Mouse (Mus musculus) forebrain, embryonic 10.5 days (tissue): Measurements from ENCODE around the gene Bcl9l. TPM values are rescaled to one million over a fixed set of nuclear protein-coding genes. Genes with fewer than 3 reads are reported as not detected.

Source experiments
- DNase-seq: peaks from one replicate; pipeline ENCODE4 v3.0.0-alpha.2; 2017; ENCODE audit warnings: low spot score; ENCODE audit errors: extremely low spot score
- H3K27ac ChIP-seq: fragments of 300-500 bp; sonication (generic); 2 replicates; pipeline ENCODE4 v1.5.1; 2016; ENCODE audit warnings: mild to moderate bottlenecking
- H3K27me3 ChIP-seq: fragments of 300-500 bp; sonication (generic); 2 replicates; pipeline ENCODE4 v1.6.1; 2016; ENCODE audit warnings: mild to moderate bottlenecking; ENCODE audit not compliant: poor library complexity, severe bottlenecking
- H3K36me3 ChIP-seq: fragments of 300-500 bp; sonication (generic); replicated peaks from 2 replicates; pipeline ENCODE4 v1.6.1; 2016; ENCODE audit warnings: mild to moderate bottlenecking, moderate library complexity
- H3K4me1 ChIP-seq: fragments of 300-500 bp; sonication (generic); 2 replicates; pipeline ENCODE4 v1.6.1; 2016
- H3K4me3 ChIP-seq: fragments of 300-500 bp; sonication (generic); 2 replicates; pipeline ENCODE4 v1.5.1; 2016; ENCODE audit warnings: mild to moderate bottlenecking, moderate library complexity
- H3K9me3 ChIP-seq: fragments of 300-500 bp; sonication (generic); 2 replicates; pipeline ENCODE4 v1.6.1; 2016; ENCODE audit warnings: mild to moderate bottlenecking, moderate library complexity
- WGBS: fragments of 180-500 bp; shearing (Covaris S2); methylation state at CpG from one replicate; pipeline ENCODE4 v1.1.7; 2016; 5-methylcytosine and 5-hydroxymethylcytosine counted together
- polyA plus RNA-seq: library from polyadenylated mRNA; unstranded; fragments of >200 nt; fragmentation: Nextera tagmentation; extraction: Ambion mirVana; gene quantifications from 2 replicates; pipeline ENCODE4 v1.2.1, GENCODE M21; 2016

The Bcl9l gene
- polyA plus RNA-seq, 1 experiment from 2014 or later: 5.0 TPM

- Histone ChIP-seq H3K36me3 (no peaks in the 10 kb centered on the region), H3K4me3 (no peak overlapping the region), H3K27me3 (no peaks in the 10 kb centered on the region), H3K27ac (no peak overlapping the region), H3K4me1 (no peaks in the 10 kb centered on the region), H3K9me3 (peaks cover 3% of the 10 kb centered on the region; the same call in 1 of the 2 replicates)
- DNase-seq: no peak
- WGBS: 80% methylated on average over 9 of the region's 9 CpGs
Measured at GRCm38 (mm10) chr9:44526337-44527112, 43.9 kb downstream of the Bcl9l start.

- peaks cover 4% of the 10 kb centered on the region; the same call in 1 of the 2 replicates for H3K9me3 ChIP-seq
- no peak overlapping the region for H3K4me3 ChIP-seq
- no peaks in the 10 kb centered on the region for H3K4me1 ChIP-seq
- no peaks in the 10 kb centered on the region for H3K27me3 ChIP-seq
- no peaks in the 10 kb centered on the region for H3K36me3 ChIP-seq
- WGBS: 88% methylated on average over 8 of the region's 8 CpGs
- H3K27ac ChIP-seq: no peak overlapping the region
- DNase-seq: no peak
Measured at GRCm38 (mm10) chr9:44528340-44528739, 45.7 kb downstream of the Bcl9l start.

- H3K4me3 ChIP-seq: no peak overlapping the region
- 87% methylated on average over 6 of the region's 6 CpGs for whole genome bisulfite sequencing
- no peaks in the 10 kb centered on the region for H3K36me3 ChIP-seq
- H3K9me3 ChIP-seq: peaks cover 4% of the 10 kb centered on the region; the same call in 1 of the 2 replicates
- no peak for DNase-seq
- peaks cover 11% of the 10 kb centered on the region for H3K4me1 ChIP-seq
- H3K27ac ChIP-seq: no peak overlapping the region
- no peaks in the 10 kb centered on the region for H3K27me3 ChIP-seq
Measured at GRCm38 (mm10) chr9:44532991-44533580, 50.5 kb downstream of the Bcl9l start.

- Histone ChIP-seq H3K27me3 (no peaks in the 10 kb centered on the region), H3K27ac (peak overlapping the region; percentile 40), H3K4me3 (no peak overlapping the region), H3K9me3 (no peaks in the 10 kb centered on the region), H3K36me3 (no peaks in the 10 kb centered on the region), H3K4me1 (peaks cover 26% of the 10 kb centered on the region)
- no peak for DNase-seq
- 80% methylated on average over 19 of the region's 19 CpGs for WGBS
Measured at GRCm38 (mm10) chr9:44537625-44538301, 55.1 kb downstream of the Bcl9l start.

- Histone ChIP-seq H3K4me3 (no peak overlapping the region), H3K27ac (peak overlapping the region; percentile 49; the same call in 1 of the 2 replicates), H3K9me3 (no peaks in the 10 kb centered on the region), H3K4me1 (peaks cover 26% of the 10 kb centered on the region), H3K27me3 (no peaks in the 10 kb centered on the region), H3K36me3 (no peaks in the 10 kb centered on the region)
- DNase-seq: no peak
- WGBS: 55% methylated on average over 2 of the region's 2 CpGs
Measured at GRCm38 (mm10) chr9:44539816-44540421, 57.3 kb downstream of the Bcl9l start.

- Histone ChIP-seq H3K4me1 (peaks cover 26% of the 10 kb centered on the region), H3K27me3 (no peaks in the 10 kb centered on the region), H3K27ac (no peak overlapping the region), H3K4me3 (no peak overlapping the region), H3K9me3 (no peaks in the 10 kb centered on the region), H3K36me3 (no peaks in the 10 kb centered on the region)
- no peak for DNase-seq
- WGBS: 88% methylated on average over 3 of the region's 3 CpGs
Measured at GRCm38 (mm10) chr9:44540676-44541075, 58.1 kb downstream of the Bcl9l start.

- Histone ChIP-seq H3K36me3 (no peaks in the 10 kb centered on the region), H3K4me1 (peaks cover 20% of the 10 kb centered on the region), H3K4me3 (no peak overlapping the region), H3K27me3 (no peaks in the 10 kb centered on the region), H3K9me3 (no peaks in the 10 kb centered on the region), H3K27ac (no peak overlapping the region)
- WGBS: 88% methylated on average over 4 of the region's 4 CpGs
- DNase-seq: no peak
Measured at GRCm38 (mm10) chr9:44542364-44542763, 59.7 kb downstream of the Bcl9l start.

GRCm38 (mm10) chr9:44544986-44545385, 62.4 kb downstream of the Bcl9l start:
- H3K4me3 ChIP-seq: no peak overlapping the region
- no peak overlapping the region for H3K27ac ChIP-seq
- 88% methylated on average over 3 of the region's 3 CpGs for WGBS
- no peak for DNase-seq
- no peaks in the 10 kb centered on the region for H3K36me3 ChIP-seq
- H3K9me3 ChIP-seq: no peaks in the 10 kb centered on the region
- H3K4me1 ChIP-seq: peaks cover 2% of the 10 kb centered on the region
- H3K27me3 ChIP-seq: no peaks in the 10 kb centered on the region

GRCm38 (mm10) chr9:44548412-44549152, 66.0 kb downstream of the Bcl9l start:
- H3K27me3 ChIP-seq: no peaks in the 10 kb centered on the region
- H3K4me3 ChIP-seq: no peak overlapping the region
- H3K36me3 ChIP-seq: no peaks in the 10 kb centered on the region
- no peak for DNase-seq
- 0 out of 2 replicates have a peak, but pooled peaks cover 2% of the 10 kb centered on the region for H3K4me1 ChIP-seq
- 95% methylated on average over 8 of the region's 8 CpGs for WGBS
- H3K27ac ChIP-seq: no peak overlapping the region
- no peaks in the 10 kb centered on the region for H3K9me3 ChIP-seq

- DNase-seq: no peak
- H3K4me1 ChIP-seq: 0 out of 2 replicates have a peak, but pooled peaks cover 2% of the 10 kb centered on the region
- no peak overlapping the region for H3K27ac ChIP-seq
- no peaks in the 10 kb centered on the region for H3K9me3 ChIP-seq
- no peaks in the 10 kb centered on the region for H3K27me3 ChIP-seq
- 92% methylated on average over 10 of the region's 10 CpGs for WGBS
- no peaks in the 10 kb centered on the region for H3K36me3 ChIP-seq
- H3K4me3 ChIP-seq: no peak overlapping the region
Measured at GRCm38 (mm10) chr9:44551138-44551537, 68.5 kb downstream of the Bcl9l start.

- Histone ChIP-seq H3K27me3 (no peaks in the 10 kb centered on the region), H3K27ac (no peak overlapping the region), H3K4me3 (no peak overlapping the region), H3K9me3 (no peaks in the 10 kb centered on the region), H3K36me3 (no peaks in the 10 kb centered on the region), H3K4me1 (0 out of 2 replicates have a peak, but pooled peaks cover 2% of the 10 kb centered on the region)
- 89% methylated on average over 8 of the region's 8 CpGs for WGBS
- DNase-seq: no peak
Measured at GRCm38 (mm10) chr9:44552161-44552560, 69.5 kb downstream of the Bcl9l start.
